In genomic region chr7:46179431-46180275, GRCm38 (mm10) we compare ENCODE assay signal across 8 mouse cellular contexts. TPM values are rescaled to one million over a fixed set of nuclear protein-coding genes. Genes with fewer than 3 reads are reported as not detected.
DNase-seq lines count a peak whose midpoint lies in the region; ATAC-seq and TF ChIP-seq lines count a peak whose summit lies in the region.

TSS of gene Abcc8 (minus strand) at chr7:46180033.

- peak within 1 kb of the TSS; percentile 73 for H3K4me2 ChIP-seq in forebrain, embryonic 13.5 days
- H3K4me2 ChIP-seq in hindbrain, embryonic 14.5 days (replicated peaks): peak within 1 kb of the TSS; percentile 88
- H3K4me2 ChIP-seq in limb, embryonic 14.5 days (replicated peaks; ENCODE audit: low read depth, low read length, severe bottlenecking): peak within 1 kb of the TSS; percentile 68

- no peak for TF ChIP-seq POLR2A in testis, adult 2 months (IDR thresholded peaks at IDR 0.05; ENCODE audit: control insufficient read depth, low read depth, low read length)
- TF ChIP-seq POLR2A in limb, embryonic 14.5 days (IDR thresholded peaks at IDR 0.05; ENCODE audit: borderline replicate concordance, extremely low read depth, insufficient read depth, insufficient read length): no peak

- peak within 1 kb of the TSS; percentile 77 for H3K4me3 ChIP-seq in testis, adult 2 months (ENCODE audit: control insufficient read depth, low read depth, low read length)
- peak within 1 kb of the TSS; percentile 49 for H3K4me3 ChIP-seq in forebrain, embryonic 13.5 days
- peak within 1 kb of the TSS; percentile 48 for H3K4me3 ChIP-seq in hindbrain, embryonic 14.5 days (replicated peaks; ENCODE audit: low read length)
- peak within 1 kb of the TSS; percentile 41 for H3K4me3 ChIP-seq in limb, embryonic 14.5 days (replicated peaks; ENCODE audit: low read length)

- H3K4me1 ChIP-seq in testis, adult 2 months (ENCODE audit: control insufficient read depth, insufficient read depth, low read length): peaks cover 7% of the 10 kb centered on the region; the same call in 1 of the 2 replicates
- H3K4me1 ChIP-seq in forebrain, embryonic 13.5 days: peaks cover 12% of the 10 kb centered on the region
- no peaks in the 10 kb centered on the region; the same call in 1 of the 2 replicates for H3K4me1 ChIP-seq in hindbrain, embryonic 14.5 days (replicated peaks; ENCODE audit: control insufficient read depth, insufficient read depth, low read length)
- H3K4me1 ChIP-seq in limb, embryonic 14.5 days (ENCODE audit: control insufficient read depth, insufficient read depth, low read length): 0 out of 2 replicates have a peak, but pooled peaks cover 3% of the 10 kb centered on the region

- no peaks in the 10 kb centered on the region for H3K9me3 ChIP-seq in forebrain, embryonic 13.5 days (replicated peaks)
- H3K9me3 ChIP-seq in hindbrain, embryonic 14.5 days (ENCODE audit: control insufficient read depth, low read length): no peaks in the 10 kb centered on the region
- no peaks in the 10 kb centered on the region for H3K9me3 ChIP-seq in limb, embryonic 14.5 days (ENCODE audit: control insufficient read depth, low read length)

- no peak within 1 kb of the TSS for H3K27ac ChIP-seq in testis, adult 2 months (ENCODE audit: control insufficient read depth, insufficient read depth, low read depth, low read length)
- no peak within 1 kb of the TSS for H3K27ac ChIP-seq in forebrain, embryonic 13.5 days
- no peak within 1 kb of the TSS for H3K27ac ChIP-seq in hindbrain, embryonic 14.5 days
- H3K27ac ChIP-seq in limb, embryonic 14.5 days (replicated peaks; ENCODE audit: low read depth, low read length): no peak within 1 kb of the TSS

- H3K27me3 ChIP-seq in testis, adult 2 months (ENCODE audit: control insufficient read depth, insufficient read depth, low read length): no peaks in the 10 kb centered on the region
- H3K27me3 ChIP-seq in forebrain, embryonic 13.5 days: peaks cover 50% of the 10 kb centered on the region
- H3K27me3 ChIP-seq in hindbrain, embryonic 14.5 days (ENCODE audit: control insufficient read depth, insufficient read depth, low read length): peaks cover 32% of the 10 kb centered on the region
- H3K27me3 ChIP-seq in limb, embryonic 14.5 days (ENCODE audit: control insufficient read depth, insufficient read depth, low read length): peaks cover 29% of the 10 kb centered on the region

- H3K36me3 ChIP-seq in testis, adult 2 months (ENCODE audit: control insufficient read depth, insufficient read depth, low read length): no peaks in the 10 kb centered on the region
- no peaks in the 10 kb centered on the region for H3K36me3 ChIP-seq in forebrain, embryonic 13.5 days (ENCODE audit: poor library complexity, severe bottlenecking)
- H3K36me3 ChIP-seq in hindbrain, embryonic 14.5 days (replicated peaks; ENCODE audit: control insufficient read depth, insufficient read depth): no peaks in the 10 kb centered on the region
- no peaks in the 10 kb centered on the region for H3K36me3 ChIP-seq in limb, embryonic 14.5 days (ENCODE audit: control insufficient read depth, insufficient read depth, low read length)

- no peak for TF ChIP-seq CTCF in testis, adult 2 months (IDR thresholded peaks at IDR 0.05; ENCODE audit: control insufficient read depth, insufficient read depth, insufficient replicate concordance, low read depth, low read length)

- peak; percentile 76 for ATAC-seq in forebrain, embryonic 13.5 days
- peak; percentile 54; the same call in 1 of the 2 replicates for ATAC-seq in hindbrain, embryonic 14.5 days (ENCODE audit: low FRiP score)
- no peak for ATAC-seq in limb, embryonic 14.5 days (ENCODE audit: low FRiP score, low read depth)

- H3K9ac ChIP-seq in forebrain, embryonic 13.5 days: peak within 1 kb of the TSS; percentile 60
- peak within 1 kb of the TSS; percentile 66 for H3K9ac ChIP-seq in hindbrain, embryonic 14.5 days
- H3K9ac ChIP-seq in limb, embryonic 14.5 days (ENCODE audit: low read depth, low read length, severe bottlenecking): no peak within 1 kb of the TSS

- WGBS in forebrain, embryonic 13.5 days: under 1% methylated on average over 57 of the region's 75 CpGs
- WGBS in hindbrain, embryonic 14.5 days: under 1% methylated on average over 65 of the region's 75 CpGs
- WGBS in limb, embryonic 14.5 days: under 1% methylated on average over 60 of the region's 75 CpGs

- DNase-seq in testis, postnatal 10 days (ENCODE audit: low spot score): no peak
- no peak for DNase-seq in hindbrain, embryonic 14.5 days (ENCODE audit: low spot score)
- DNase-seq in limb, embryonic 14.5 days (ENCODE audit: low spot score): no peak
- DNase-seq in right cerebral cortex, postnatal 25 days: peak; percentile 50
- DNase-seq in gastrocnemius, adult 8-10 months (ENCODE audit: low spot score in 2 of 2): no peak
- no peak for DNase-seq in spleen, postnatal 36 days (ENCODE audit: low spot score in 2 of 2)

RNA-seq across cellular contexts. Expression of gene Abcc8, which starts in this region (rescaled TPM):
- polyA plus RNA-seq in testis, adult 2 months (2012; rRNA removed): 1.3 and 1.4 TPM in 2 replicates
- polyA plus RNA-seq in forebrain, embryonic 13.5 days (2015; fragmentation: Nextera tagmentation; extraction: Ambion mirVana): 6.9 and 10.2 TPM in 2 replicates
- polyA plus RNA-seq in hindbrain, embryonic 14.5 days (2014; fragmentation: Nextera tagmentation; extraction: Ambion mirVana): 10.6 and 13.8 TPM in 2 replicates
- polyA plus RNA-seq in limb, embryonic 14.5 days (2012; rRNA removed): 1.5 and 2.4 TPM in 2 replicates
- 0.98 and 2.6 TPM in 2 replicates for polyA plus RNA-seq in limb, embryonic 14.5 days (2014; fragmentation: Nextera tagmentation; extraction: Ambion mirVana)
- total RNA-seq in gastrocnemius, adult 8-10 months (2022): 1 to 10 TPM; 3.0 to 6.3 (median 4.2) TPM
